Mouse (Mus musculus) G1E (cell line): Measurements from ENCODE around the gene Slc16a6. TPM values are rescaled to one million over a fixed set of nuclear protein-coding genes. Genes with fewer than 3 reads are reported as not detected.

ENCODE experiments used
- ATAC-seq: 2 replicates; pipeline ENCODE4 v1.8.0; 2016; ENCODE audit warnings: mild to moderate bottlenecking; ENCODE audit not compliant: insufficient number of reproducible peaks, poor library complexity, low FRiP score, severe bottlenecking; ENCODE audit errors: extremely low read depth
- DNase-seq: peaks from one replicate; pipeline ENCODE4 v3.0.0; 2012; ENCODE audit warnings: low spot score
- H3K27me3 ChIP-seq: 2 replicates; pipeline ENCODE4 v1.6.1; 2012; ENCODE audit warnings: mild to moderate bottlenecking, low read length, inconsistent platforms; ENCODE audit not compliant: insufficient read depth
- H3K36me3 ChIP-seq: replicated peaks from 2 replicates; pipeline ENCODE3; 2012; ENCODE audit warnings: mild to moderate bottlenecking, inconsistent platforms
- H3K4me1 ChIP-seq: 2 replicates; pipeline ENCODE4 v1.6.1; 2012; ENCODE audit warnings: low read depth, low read length, inconsistent platforms, mixed read lengths; ENCODE audit not compliant: insufficient read depth
- H3K4me3 ChIP-seq: 2 replicates; pipeline ENCODE4 v1.5.1; 2012; ENCODE audit warnings: low read depth, mild to moderate bottlenecking, inconsistent platforms, low read length, moderate library complexity, mixed read lengths
- H3K9me3 ChIP-seq: replicated peaks from 2 replicates; pipeline ENCODE4 v1.6.1; 2012; ENCODE audit warnings: inconsistent platforms
- CTCF ChIP-seq: IDR thresholded peaks from 2 replicates; pipeline ENCODE4 v1.5.1; 2012; ENCODE audit warnings: low read depth, low read length, inconsistent platforms, mixed read lengths
- GATA1 ChIP-seq: IDR thresholded peaks from 2 replicates; pipeline ENCODE4 v1.6.1; 2012; ENCODE audit warnings: borderline replicate concordance, low read length, inconsistent platforms, mixed read lengths
- GATA2 ChIP-seq: IDR thresholded peaks from 2 replicates; pipeline ENCODE4 v1.6.1; 2012; ENCODE audit warnings: low read depth, low read length, inconsistent platforms, borderline replicate concordance
- POLR2AphosphoS5 ChIP-seq: IDR thresholded peaks from 2 replicates; pipeline ENCODE4 v1.6.1; 2012; ENCODE audit warnings: low read depth, low read length, inconsistent platforms; ENCODE audit not compliant: insufficient replicate concordance
- TAL1 ChIP-seq: conservative IDR thresholded peaks from 2 replicates; pipeline ENCODE4 v1.6.1; 2012; ENCODE audit warnings: low read depth, low read length, inconsistent platforms, mixed read lengths
- polyA plus RNA-seq: library from polyadenylated mRNA; stranded (reverse); fragments of >175 nt; gene quantifications from 2 replicates; pipeline ENCODE4 v1.2.3, GENCODE M21; 2012
- total RNA-seq, 2 experiments: library from RNA; stranded (forward) in 1 of 2; stranded (reverse) in 1 of 2; fragments of 200-1000 nt in 1 of 2; fragments of >200 nt in 1 of 2; fragmentation: Nextera tagmentation in 1 of 2; gene quantifications; 2 replicates each; pipeline ENCODE4 v1.2.3; 2014 to 2017

Gene Slc16a6
- total and polyA plus RNA-seq, 3 experiments, result 18.9 to 95.0 (median 37.1) TPM

DNA sequence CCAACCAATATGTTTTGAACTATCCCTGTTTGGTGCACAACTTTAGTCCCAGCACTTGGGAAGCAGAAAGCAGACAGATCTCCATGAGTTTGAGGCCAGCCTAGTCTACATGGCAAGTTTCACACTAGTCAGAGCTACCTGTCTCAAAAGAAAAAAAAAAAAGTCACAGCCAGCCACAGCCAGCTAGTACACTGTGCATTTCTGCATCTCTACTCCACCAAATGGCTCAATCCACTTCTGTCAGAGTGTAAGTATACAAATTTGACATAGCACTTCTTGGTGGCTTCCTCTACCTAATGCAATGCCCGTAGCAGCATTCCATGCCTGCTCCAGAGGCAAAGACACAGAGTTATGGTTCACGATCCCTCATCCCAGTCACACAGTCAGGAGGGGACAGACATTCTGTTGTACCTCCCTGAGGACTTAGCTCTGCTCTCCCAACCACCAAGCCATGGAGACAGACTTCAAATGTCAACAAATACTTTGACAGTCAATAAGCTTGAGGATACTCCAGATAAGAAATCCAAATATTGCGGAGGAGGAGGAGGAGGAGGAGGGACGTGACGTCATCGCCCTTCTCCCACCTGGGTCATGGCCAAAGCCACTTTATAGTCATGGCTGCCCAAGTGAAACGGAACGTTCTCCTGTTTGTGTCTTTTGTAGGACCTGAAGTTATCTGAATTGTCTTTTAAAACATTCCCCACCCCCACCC is 56.5 kb downstream of the Slc16a6 start:
- H3K4me3 ChIP-seq, result no peak overlapping the region
- no peak for TF ChIP-seq TAL1
- TF ChIP-seq POLR2AphosphoS5, result no peak
- no peak for TF ChIP-seq CTCF
- no peaks in the 10 kb centered on the region for H3K36me3 ChIP-seq
- H3K27me3 ChIP-seq, result peaks cover 6% of the 10 kb centered on the region; the same call in 1 of the 2 replicates
- H3K9me3 ChIP-seq, result no peaks in the 10 kb centered on the region
- ATAC-seq (no peak), DNase-seq (no peak)
- H3K4me1 ChIP-seq, result peaks cover 41% of the 10 kb centered on the region

GRCm38 (mm10) chr11:109414802-109415201 is 58.6 kb downstream of the Slc16a6 start:
- DNase-seq (no peak), ATAC-seq (no peak)
- H3K4me3 ChIP-seq, result no peak overlapping the region
- peaks cover 6% of the 10 kb centered on the region; the same call in 1 of the 2 replicates for H3K27me3 ChIP-seq
- TF ChIP-seq POLR2AphosphoS5 (no peak), TAL1 (no peak), GATA1 (no peak), CTCF (no peak)
- H3K9me3 ChIP-seq, result no peaks in the 10 kb centered on the region
- no peaks in the 10 kb centered on the region for H3K36me3 ChIP-seq
- peaks cover 22% of the 10 kb centered on the region for H3K4me1 ChIP-seq

- Histone ChIP-seq H3K9me3 (no peaks in the 10 kb centered on the region), H3K36me3 (no peaks in the 10 kb centered on the region), H3K27me3 (peaks cover 6% of the 10 kb centered on the region; the same call in 1 of the 2 replicates), H3K4me3 (no peak within 1 kb of the TSS), H3K4me1 (peaks cover 14% of the 10 kb centered on the region)
- ATAC-seq (no peak), DNase-seq (no peak)
- TF ChIP-seq CTCF, result no peak
- TF ChIP-seq POLR2AphosphoS5, result no peak
- TF ChIP-seq GATA2, result no peak
- TF ChIP-seq TAL1, result no peak
- no peak for TF ChIP-seq GATA1
Observed at GRCm38 (mm10) chr11:109413617-109414016, 59.8 kb downstream of the Slc16a6 start, which contains the start of gene 9930022D16Rik. 9930022D16Rik (plus strand) TSS chr11:109413917.

DNA sequence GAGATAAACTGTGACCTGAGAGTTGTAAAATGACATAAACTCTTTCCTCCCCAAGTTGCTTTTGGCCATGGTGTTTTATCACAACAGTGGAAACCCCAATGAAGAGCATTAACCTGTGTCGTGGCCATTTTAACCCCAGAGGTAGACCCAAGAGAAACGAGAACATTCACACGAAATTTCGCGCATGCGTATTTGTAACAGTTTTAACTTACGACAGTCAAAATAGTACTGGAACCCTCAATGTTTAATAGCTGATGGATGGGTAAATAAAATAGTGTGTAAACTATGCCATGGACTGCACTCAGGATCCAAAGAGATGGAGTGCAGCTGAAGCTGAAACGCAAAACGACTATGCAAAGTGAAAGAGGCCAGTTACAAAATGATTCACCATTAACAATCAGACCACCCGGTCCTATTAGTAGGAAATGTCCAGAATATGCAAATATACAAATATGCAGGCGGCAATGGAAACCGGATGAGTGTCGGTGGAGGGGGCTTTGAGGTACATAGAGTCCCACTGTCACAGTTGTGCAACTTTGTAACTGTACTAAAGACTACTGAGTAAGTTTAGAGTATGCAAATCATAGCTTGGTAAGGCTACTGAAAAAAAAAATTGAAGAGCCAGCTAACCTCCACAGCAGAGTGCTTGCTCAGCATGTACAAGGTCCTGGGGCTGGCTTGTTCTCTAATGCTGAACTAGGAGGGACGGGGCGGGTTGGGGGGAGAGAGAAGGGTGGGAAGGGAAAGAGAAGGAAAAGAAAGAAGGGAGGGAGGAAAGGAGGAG is 63.0 kb downstream of the Slc16a6 start:
- H3K9me3 ChIP-seq, result no peaks in the 10 kb centered on the region
- H3K4me1 ChIP-seq, result no peaks in the 10 kb centered on the region; the same call in 1 of the 2 replicates
- no peak for ATAC-seq
- H3K4me3 ChIP-seq, result no peak overlapping the region
- no peak for DNase-seq
- TF ChIP-seq GATA2, result no peak
- TF ChIP-seq TAL1, result no peak
- H3K27me3 ChIP-seq, result peaks cover 6% of the 10 kb centered on the region; the same call in 1 of the 2 replicates
- no peaks in the 10 kb centered on the region for H3K36me3 ChIP-seq

DNA sequence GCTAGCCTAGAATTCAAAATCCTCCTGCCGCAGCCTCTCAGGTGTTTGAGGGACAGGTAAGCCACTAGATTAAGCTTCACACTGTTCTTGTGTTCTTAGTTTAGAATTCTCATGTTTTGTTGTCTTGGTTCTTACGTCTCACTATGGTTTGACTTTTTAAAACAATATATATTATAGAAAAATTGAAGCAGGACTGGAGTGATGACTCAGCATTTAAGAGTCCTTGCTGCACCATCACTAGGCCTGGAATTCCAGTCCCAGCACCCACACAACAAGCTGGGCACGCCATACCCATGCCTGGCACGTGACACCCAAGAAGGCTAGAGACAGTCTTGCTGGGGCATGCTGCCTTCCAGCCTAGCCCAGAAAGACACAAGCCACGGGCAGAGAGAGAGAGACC is 67.0 kb downstream of the Slc16a6 start:
- TF ChIP-seq GATA2 (no peak), GATA1 (no peak), CTCF (no peak), TAL1 (no peak)
- no peaks in the 10 kb centered on the region; the same call in 1 of the 2 replicates for H3K4me1 ChIP-seq
- no peak for ATAC-seq

More for the DNA sequence above, 67.0 kb downstream of the Slc16a6 start:
- no peak for DNase-seq
- no peak overlapping the region for H3K4me3 ChIP-seq
- no peaks in the 10 kb centered on the region for H3K9me3 ChIP-seq
- H3K36me3 ChIP-seq, result peaks cover 2% of the 10 kb centered on the region
- H3K27me3 ChIP-seq, result no peaks in the 10 kb centered on the region

Other genes starting within 250 kb of the Slc16a6 start
- not detected in 2 replicates for gene Rgs9, start 175.5 kb downstream of the Slc16a6 start, total RNA-seq (2014; fragmentation: Nextera tagmentation)
- gene Rgs9, start 175.5 kb downstream of the Slc16a6 start, total RNA-seq (2017), result 0.06 and 0.22 TPM in 2 replicates
- gene Rgs9, start 175.5 kb downstream of the Slc16a6 start, polyA plus RNA-seq, result not detected in 2 replicates
- 93.2 and 98.1 TPM in 2 replicates for gene Gna13, start 110.8 kb downstream of the Slc16a6 start, total RNA-seq (2014; fragmentation: Nextera tagmentation)
- gene Gna13, start 110.8 kb downstream of the Slc16a6 start, total RNA-seq (2017), result 80.4 and 87.2 TPM in 2 replicates
- gene Gna13, start 110.8 kb downstream of the Slc16a6 start, polyA plus RNA-seq, result 29.6 and 43.3 TPM in 2 replicates
- 0.63 TPM in 1 of 2 replicates, not detected in the other for gene 9930022D16Rik, start 59.7 kb downstream of the Slc16a6 start, total RNA-seq (2014; fragmentation: Nextera tagmentation)
- 0.44 and 0.52 TPM in 2 replicates for gene 9930022D16Rik, start 59.7 kb downstream of the Slc16a6 start, total RNA-seq (2017)
- not detected in 2 replicates for gene 9930022D16Rik, start 59.7 kb downstream of the Slc16a6 start, polyA plus RNA-seq
- 106 and 127 TPM in 2 replicates for gene Amz2, start 47.7 kb downstream of the Slc16a6 start, total RNA-seq (2014; fragmentation: Nextera tagmentation)
- 94.9 and 114 TPM in 2 replicates for gene Amz2, start 47.7 kb downstream of the Slc16a6 start, total RNA-seq (2017)
- gene Amz2, start 47.7 kb downstream of the Slc16a6 start, polyA plus RNA-seq, result 9.8 and 17.3 TPM in 2 replicates
- gene Arsg, start 224 bp downstream of the Slc16a6 start, total RNA-seq (2014; fragmentation: Nextera tagmentation), result 6.1 and 8.8 TPM in 2 replicates
- gene Arsg, start 224 bp downstream of the Slc16a6 start, total RNA-seq (2017), result 2.0 and 3.3 TPM in 2 replicates
- 0.58 and 1.0 TPM in 2 replicates for gene Arsg, start 224 bp downstream of the Slc16a6 start, polyA plus RNA-seq
- gene Wipi1, start 138.4 kb upstream of the Slc16a6 start, total RNA-seq (2014; fragmentation: Nextera tagmentation), result 14.0 and 15.0 TPM in 2 replicates
- 4.8 and 5.0 TPM in 2 replicates for gene Wipi1, start 138.4 kb upstream of the Slc16a6 start, total RNA-seq (2017)
- 12.6 and 15.4 TPM in 2 replicates for gene Wipi1, start 138.4 kb upstream of the Slc16a6 start, polyA plus RNA-seq
- gene Prkar1a, start 175.8 kb upstream of the Slc16a6 start, total RNA-seq (2014; fragmentation: Nextera tagmentation), result 116 and 134 TPM in 2 replicates
- 83.6 and 85.6 TPM in 2 replicates for gene Prkar1a, start 175.8 kb upstream of the Slc16a6 start, total RNA-seq (2017)
- 74.6 and 74.8 TPM in 2 replicates for gene Prkar1a, start 175.8 kb upstream of the Slc16a6 start, polyA plus RNA-seq
- not detected in 2 replicates for gene Fam20a, start 248.7 kb upstream of the Slc16a6 start, total RNA-seq (2014; fragmentation: Nextera tagmentation)
- gene Fam20a, start 248.7 kb upstream of the Slc16a6 start, total RNA-seq (2017), result 0.05 TPM in 1 of 2 replicates, not detected in the other
- gene Fam20a, start 248.7 kb upstream of the Slc16a6 start, polyA plus RNA-seq, result not detected in 2 replicates